Mouse (Mus musculus): ENCODE results near the gene Spice1.

The Spice1 gene

GRCm38 (mm10) chr16:44347071-44347901 is at the start of gene Spice1:
Gene Spice1, plus strand, starts transcription at chr16:44347121.
- DNase-seq: peak; percentile 97

- DNase-seq: peak; percentile 13
Observed at GRCm38 (mm10) chr16:44299438-44300093, 47.4 kb upstream of the Spice1 start.

- no peak for DNase-seq
Observed at GRCm38 (mm10) chr16:44302126-44302892, 44.6 kb upstream of the Spice1 start.

- no peak for DNase-seq
Observed at GRCm38 (mm10) chr16:44303822-44304221, 43.1 kb upstream of the Spice1 start.

- no peak for DNase-seq
Observed at GRCm38 (mm10) chr16:44305606-44306005, 41.3 kb upstream of the Spice1 start.

- DNase-seq: no peak
Observed at GRCm38 (mm10) chr16:44313422-44313821, 33.5 kb upstream of the Spice1 start.

GRCm38 (mm10) chr16:44316350-44316749 is 30.6 kb upstream of the Spice1 start:
- DNase-seq: no peak

- no peak for DNase-seq
Observed at GRCm38 (mm10) chr16:44320232-44320631, 26.7 kb upstream of the Spice1 start.

- no peak for DNase-seq
Observed at GRCm38 (mm10) chr16:44328644-44329043, 18.3 kb upstream of the Spice1 start.

- no peak for DNase-seq
Observed at GRCm38 (mm10) chr16:44330657-44331056, 16.3 kb upstream of the Spice1 start.

- DNase-seq: no peak
Observed at GRCm38 (mm10) chr16:44331154-44331553, 15.8 kb upstream of the Spice1 start.

GRCm38 (mm10) chr16:44331671-44331994 is 15.3 kb upstream of the Spice1 start:
- no peak for DNase-seq

- DNase-seq: peak; percentile 61
Observed at GRCm38 (mm10) chr16:44331995-44332860, 14.7 kb upstream of the Spice1 start.

- peak; percentile 65 for DNase-seq
Observed at GRCm38 (mm10) chr16:44332861-44333284, 14.0 kb upstream of the Spice1 start, which contains the start of gene Sidt1. Gene Sidt1, minus strand, starts transcription at chr16:44333196.

- no peak for DNase-seq
Observed at GRCm38 (mm10) chr16:44337541-44337940, 9.4 kb upstream of the Spice1 start.

- no peak for DNase-seq
Observed at GRCm38 (mm10) chr16:44349801-44350397, 3.0 kb downstream of the Spice1 start.

GRCm38 (mm10) chr16:44356291-44356690 is 9.4 kb downstream of the Spice1 start:
- no peak for DNase-seq

GRCm38 (mm10) chr16:44357571-44358268 is 10.8 kb downstream of the Spice1 start:
- DNase-seq: peak; percentile 85

GRCm38 (mm10) chr16:44361921-44362890 is 15.3 kb downstream of the Spice1 start:
- peak; percentile 48 for DNase-seq

- no peak for DNase-seq
Observed at GRCm38 (mm10) chr16:44365522-44365921, 18.6 kb downstream of the Spice1 start.
